Mouse (Mus musculus): ENCODE data around the gene F930015N05Rik. TPM values are rescaled to one million over a fixed set of nuclear protein-coding genes. Genes with fewer than 3 reads are reported as not detected.

F930015N05Rik gene
- polyA plus RNA-seq (2012; rRNA removed): 1.3 and 2.2 TPM in 2 replicates

GRCm38 (mm10) chr11:64436412-64436727, at the start of gene F930015N05Rik:
Gene F930015N05Rik (minus strand): TSS chr11:64436653.

GRCm38 (mm10) chr11:64434611-64435545, 1.6 kb downstream of the F930015N05Rik start, which contains the start of gene Hs3st3a1:
Gene Hs3st3a1 (plus strand): TSS chr11:64435332.

Other genes with a start within 250 kb of the F930015N05Rik start
- gene Hs3st3a1, start 1.3 kb downstream of the F930015N05Rik start, polyA plus RNA-seq (2012; rRNA removed): 2.5 and 4.5 TPM in 2 replicates